In genomic region chrX:107236461-107236860, GRCm38 (mm10) we compare ENCODE assay signal across 23 mouse cellular contexts. TPM values are rescaled to one million over a fixed set of nuclear protein-coding genes. Genes with fewer than 3 reads are reported as not detected.
"Had no signal": no experiment of that assay in that cellular context is flagged by ENCODE, and none has a peak within 500 bp of the region (broad histone marks: within the 10 kb centered on the region; RNA-seq: fewer than 3 reads in every experiment).

No protein-coding gene starts in this region.

- DNase-seq: kidney, postnatal 25 days; layer of hippocampus, adult 9-11 months; liver, postnatal 0 days; lung, embryonic 14.5 days; lung, postnatal 36 days; thymus, adult 18-20 months; thymus, postnatal 14 days; thymus, postnatal 4 days had no signal

- ATAC-seq: liver, postnatal 0 days; lung, postnatal 0 days; midbrain, embryonic 13.5 days; midbrain, embryonic 16.5 days had no signal

RNA-seq across cellular contexts. Expression of gene Gpr174, which starts 19.2 kb away (rescaled TPM):
- total RNA-seq: layer of hippocampus, adult 2 months; layer of hippocampus, postnatal 25 days; left cerebral cortex, adult 18-20 months; left cerebral cortex, postnatal 36 days had no signal
- polyA plus RNA-seq: kidney, embryonic 14.5 days; kidney, postnatal 0 days; limb, embryonic 11.5 days; lung, embryonic 14.5 days; lung, postnatal 0 days; midbrain, embryonic 10.5 days; midbrain, embryonic 13.5 days; myocyte; neural tube, embryonic 11.5 days; neural tube, embryonic 14.5 days; testis, adult 2 months had no signal
